ENCODE assay signal across 9 mouse cellular contexts in the genomic region with DNA sequence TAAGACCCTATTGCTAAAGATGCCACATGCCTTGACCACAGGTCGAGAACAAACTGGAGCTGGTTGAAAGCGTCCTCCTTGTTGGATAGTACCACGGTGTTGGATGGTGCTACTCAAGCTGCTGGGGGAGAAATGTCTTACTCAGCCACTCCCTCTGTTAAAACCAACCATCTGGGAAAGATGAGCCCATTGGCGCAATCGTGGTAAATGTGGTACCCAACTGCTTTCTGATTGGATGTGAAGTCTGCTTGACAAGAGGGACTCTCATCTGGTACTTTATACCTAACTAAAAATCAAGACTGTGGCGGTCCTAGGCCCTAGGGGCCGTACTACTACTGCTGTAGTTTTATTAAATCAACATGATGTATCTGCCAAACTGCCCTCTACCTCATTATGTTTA. TPM values are rescaled to one million over a fixed set of nuclear protein-coding genes. Genes with fewer than 3 reads are reported as not detected.
DNase-seq lines count a peak whose midpoint lies in the region; ATAC-seq and TF ChIP-seq lines count a peak whose summit lies in the region.
"Had no signal": no experiment of that assay in that cellular context is flagged by ENCODE, and none has a peak within 500 bp of the region (broad histone marks: within the 10 kb centered on the region; RNA-seq: fewer than 3 reads in every experiment).

No protein-coding gene starts in this region.

- H3K4me1 ChIP-seq in heart, embryonic 13.5 days = peaks cover 21% of the 10 kb centered on the region
- H3K4me1 ChIP-seq in CH12.LX (ENCODE audit: control insufficient read depth in 1 of 2, insufficient read depth in 2 of 2) = peaks cover 8 to 40% of the 10 kb centered on the region in 2 experiments
- H3K4me1 ChIP-seq in forebrain, embryonic 14.5 days (ENCODE audit: control insufficient read depth, insufficient read depth, low read length) = peaks cover 11% of the 10 kb centered on the region
- peaks cover 19% of the 10 kb centered on the region for H3K4me1 ChIP-seq in liver, postnatal 0 days (ENCODE audit: insufficient read depth)

- no peak overlapping the region for H3K27ac ChIP-seq in heart, embryonic 13.5 days (replicated peaks)
- H3K27ac ChIP-seq in CH12.LX (ENCODE audit: insufficient read depth, low read depth) = no peak overlapping the region
- no peak overlapping the region for H3K27ac ChIP-seq in forebrain, embryonic 14.5 days (ENCODE audit: low read depth, low read length)
- peak overlapping the region; percentile 88 for H3K27ac ChIP-seq in liver, postnatal 0 days (ENCODE audit: low read depth)

- in situ Hi-C loops in CH12.LX (cut with MboI; ENCODE audit: low pct_ligation_motif_present, low pct_unique_long_range_greater_than_20kb, low sequenced_read_pairs) = no loop called here

- no peak for TF ChIP-seq POLR2A in CH12.LX (IDR thresholded peaks at IDR 0.05; ENCODE audit: low read depth, low read length)

- H3K36me3 ChIP-seq in heart, embryonic 13.5 days = peaks cover 20% of the 10 kb centered on the region
- H3K36me3 ChIP-seq in CH12.LX (replicated peaks in 1 of 2; ENCODE audit: control insufficient read depth in 1 of 2, insufficient read depth in 1 of 2, low read length in 1 of 2) = peaks cover 14 to 47% of the 10 kb centered on the region in 2 experiments
- H3K36me3 ChIP-seq in forebrain, embryonic 14.5 days (ENCODE audit: control insufficient read depth, insufficient read depth, low read length) = peaks cover 11% of the 10 kb centered on the region; the same call in 1 of the 2 replicates
- peaks cover 9% of the 10 kb centered on the region for H3K36me3 ChIP-seq in liver, postnatal 0 days (replicated peaks; ENCODE audit: insufficient read depth, low read length)

- TF ChIP-seq RAD21 in CH12.LX (IDR thresholded peaks at IDR 0.05; ENCODE audit: low read depth, low read length) = no peak

- DNase-seq in heart, adult 9 months (ENCODE audit: low spot score in 2 of 2) = no peak
- DNase-seq in CH12.LX (ENCODE audit: extremely low read depth) = peak; percentile 60
- no peak for DNase-seq in forebrain, embryonic 14.5 days (ENCODE audit: low spot score)
- DNase-seq in liver, postnatal 0 days = no peak
- DNase-seq in layer of hippocampus, adult 11-12 months (ENCODE audit: low spot score) = no peak
- DNase-seq in cerebellum, adult 18-20 months = no peak
- no peak for DNase-seq in cerebellum, postnatal 25 days

- no peak for TF ChIP-seq CTCF in CH12.LX (conservative IDR thresholded peaks at IDR 0.05 in 1 of 2, IDR thresholded peaks at IDR 0.05 in 1 of 2; ENCODE audit: low read depth in 2 of 2, low read length in 2 of 2)
- TF ChIP-seq CTCF in liver, postnatal 0 days (IDR thresholded peaks at IDR 0.05; ENCODE audit: low read depth) = no peak

- WGBS in heart, embryonic 13.5 days = 75% methylated on average over 7 of the region's 7 CpGs
- 85% methylated on average over 7 of the region's 7 CpGs for WGBS in forebrain, embryonic 14.5 days
- WGBS in liver, postnatal 0 days (ENCODE audit: insufficient replicate concordance) = 76% methylated on average over 7 of the region's 7 CpGs

- peaks cover 25% of the 10 kb centered on the region for H3K79me2 ChIP-seq in CH12.LX (replicated peaks; ENCODE audit: control insufficient read depth, extremely low read depth, insufficient read depth, poor library complexity, severe bottlenecking)

- ATAC-seq in heart, embryonic 13.5 days (ENCODE audit: extremely low read depth, insufficient number of reproducible peaks, low FRiP score, low TSS enrichment) = no peak
- no peak for ATAC-seq in forebrain, embryonic 14.5 days
- ATAC-seq in liver, postnatal 0 days = no peak

- TF ChIP-seq EP300 in CH12.LX (IDR thresholded peaks at IDR 0.05; ENCODE audit: low read length) = no peak
- TF ChIP-seq EP300 in liver, postnatal 0 days (IDR thresholded peaks at IDR 0.05; ENCODE audit: low read depth) = no peak

- H3K4me2 ChIP-seq in heart, embryonic 13.5 days = peak overlapping the region; percentile 74
- H3K4me2 ChIP-seq in CH12.LX (ENCODE audit: insufficient read depth, low read depth, poor library complexity, severe bottlenecking) = peak overlapping the region; percentile 72
- H3K4me2 ChIP-seq in forebrain, embryonic 14.5 days (ENCODE audit: low read length) = peak overlapping the region; percentile 72
- peak overlapping the region; percentile 78 for H3K4me2 ChIP-seq in liver, postnatal 0 days (ENCODE audit: low read depth, low read length)

- no peaks in the 10 kb centered on the region for H3K9me3 ChIP-seq in heart, embryonic 13.5 days
- no peaks in the 10 kb centered on the region for H3K9me3 ChIP-seq in CH12.LX (replicated peaks; ENCODE audit: low read length)
- H3K9me3 ChIP-seq in forebrain, embryonic 14.5 days (replicated peaks; ENCODE audit: control insufficient read depth, low read length) = no peaks in the 10 kb centered on the region
- H3K9me3 ChIP-seq in liver, postnatal 0 days (ENCODE audit: low read length) = no peaks in the 10 kb centered on the region

- peak overlapping the region; percentile 81 for H3K9ac ChIP-seq in heart, embryonic 13.5 days
- peak overlapping the region; percentile 80 for H3K9ac ChIP-seq in CH12.LX (ENCODE audit: insufficient read depth, low read depth)
- H3K9ac ChIP-seq in forebrain, embryonic 14.5 days (ENCODE audit: low read length) = no peak overlapping the region
- peak overlapping the region; percentile 76 for H3K9ac ChIP-seq in liver, postnatal 0 days (replicated peaks)

- H3K4me3 ChIP-seq in heart, embryonic 13.5 days = peak overlapping the region; percentile 69
- peak overlapping the region; percentile 68 to 91 (median 78) for H3K4me3 ChIP-seq in CH12.LX (replicated peaks in 1 of 3; ENCODE audit: low read depth in 2 of 3, low read length in 2 of 3, poor library complexity in 1 of 3)
- peak overlapping the region; percentile 67; the same call in 1 of the 2 replicates for H3K4me3 ChIP-seq in forebrain, embryonic 14.5 days (ENCODE audit: low read depth, low read length)
- H3K4me3 ChIP-seq in liver, postnatal 0 days (ENCODE audit: low read depth, low read length) = peak overlapping the region; percentile 80

- H3K27me3 ChIP-seq in heart, embryonic 13.5 days (replicated peaks) = no peaks in the 10 kb centered on the region
- no peaks in the 10 kb centered on the region for H3K27me3 ChIP-seq in CH12.LX (replicated peaks)
- no peaks in the 10 kb centered on the region for H3K27me3 ChIP-seq in forebrain, embryonic 14.5 days (replicated peaks; ENCODE audit: control insufficient read depth, insufficient read depth, low read length)
- H3K27me3 ChIP-seq in liver, postnatal 0 days (ENCODE audit: insufficient read depth, low read length) = no peaks in the 10 kb centered on the region

- dilution Hi-C loops in CH12.LX (cut with MboI; ENCODE audit: extremely low pct_ligation_motif_present, extremely low pct_unique_long_range_greater_than_20kb, low sequenced_read_pairs) = no loop called here

TF ChIP-seq in CH12.LX, 34 proteins besides CTCF, POLR2A, EP300 and RAD21:
- TF ChIP-seq RCOR1 (conservative IDR thresholded peaks at IDR 0.05; ENCODE audit: low read depth, low read length) = no peak
- no peak for TF ChIP-seq NRF1 (IDR thresholded peaks at IDR 0.05; ENCODE audit: low read depth, low read length)
- no peak for TF ChIP-seq MXI1 (IDR thresholded peaks at IDR 0.05; ENCODE audit: low read depth, low read length)
- no peak for TF ChIP-seq PAX5 (IDR thresholded peaks at IDR 0.05; ENCODE audit: low read length)
- TF ChIP-seq SIN3A (IDR thresholded peaks at IDR 0.05; ENCODE audit: low read length) = no peak
- no peak for TF ChIP-seq TBP (conservative IDR thresholded peaks at IDR 0.05; ENCODE audit: low read depth, low read length)

RNA-seq across cellular contexts. Expression of a gene that starts 1.0 kb away (rescaled TPM):
- polyA plus RNA-seq in heart, embryonic 13.5 days (2015; fragmentation: Nextera tagmentation; extraction: Ambion mirVana) = 9.8 and 11.5 TPM in 2 replicates
- 13.3 and 15.9 TPM in 2 replicates for total RNA-seq in CH12.LX (2012; rRNA removed)
- 28.1 and 31.3 TPM in 2 replicates for total RNA-seq in CH12.LX (2014; rRNA removed)
- polyA plus RNA-seq in CH12.LX (2012; ENCODE audit: insufficient read length, low read depth) = 19.9 and 20.1 TPM in 2 replicates
- 15.3 and 17.4 TPM in 2 replicates for polyA plus RNA-seq in forebrain, embryonic 14.5 days (2014; fragmentation: Nextera tagmentation; extraction: Ambion mirVana)
- polyA plus RNA-seq in liver, postnatal 0 days (2015; fragmentation: Nextera tagmentation; extraction: Ambion mirVana) = 11.3 and 12.9 TPM in 2 replicates

RNA-seq across cellular contexts. Expression of a gene that starts 1.1 kb away (rescaled TPM):
- polyA plus RNA-seq in heart, embryonic 13.5 days (2015; fragmentation: Nextera tagmentation; extraction: Ambion mirVana) = 267 and 281 TPM in 2 replicates
- 107 and 134 TPM in 2 replicates for total RNA-seq in CH12.LX (2012; rRNA removed)
- 242 and 267 TPM in 2 replicates for total RNA-seq in CH12.LX (2014; rRNA removed)
- polyA plus RNA-seq in CH12.LX (2012; ENCODE audit: insufficient read length, low read depth) = 118 and 141 TPM in 2 replicates
- 256 and 324 TPM in 2 replicates for polyA plus RNA-seq in forebrain, embryonic 14.5 days (2014; fragmentation: Nextera tagmentation; extraction: Ambion mirVana)
- polyA plus RNA-seq in liver, postnatal 0 days (2015; fragmentation: Nextera tagmentation; extraction: Ambion mirVana) = 180 and 185 TPM in 2 replicates

RNA-seq across cellular contexts. Expression of a gene that starts 17.7 kb away (rescaled TPM):
- 7.1 and 8.2 TPM in 2 replicates for polyA plus RNA-seq in heart, embryonic 13.5 days (2015; fragmentation: Nextera tagmentation; extraction: Ambion mirVana)
- total RNA-seq in CH12.LX (2012; rRNA removed) = 7.9 and 8.6 TPM in 2 replicates
- total RNA-seq in CH12.LX (2014; rRNA removed) = 12.4 and 13.2 TPM in 2 replicates
- polyA plus RNA-seq in CH12.LX (2012; ENCODE audit: insufficient read length, low read depth) = 7.5 and 8.1 TPM in 2 replicates
- 8.8 and 9.0 TPM in 2 replicates for polyA plus RNA-seq in forebrain, embryonic 14.5 days (2014; fragmentation: Nextera tagmentation; extraction: Ambion mirVana)
- 4.9 and 5.7 TPM in 2 replicates for polyA plus RNA-seq in liver, postnatal 0 days (2015; fragmentation: Nextera tagmentation; extraction: Ambion mirVana)

RNA-seq across cellular contexts. Expression of a gene that starts 23.0 kb away (rescaled TPM):
- polyA plus RNA-seq in heart, embryonic 13.5 days (2015; fragmentation: Nextera tagmentation; extraction: Ambion mirVana) = 3.6 and 3.8 TPM in 2 replicates
- 0.29 and 0.47 TPM in 2 replicates for total RNA-seq in CH12.LX (2012; rRNA removed)
- 0.55 and 0.70 TPM in 2 replicates for total RNA-seq in CH12.LX (2014; rRNA removed)
- 0.57 and 0.75 TPM in 2 replicates for polyA plus RNA-seq in CH12.LX (2012; ENCODE audit: insufficient read length, low read depth)
- polyA plus RNA-seq in forebrain, embryonic 14.5 days (2014; fragmentation: Nextera tagmentation; extraction: Ambion mirVana) = 13.8 and 16.9 TPM in 2 replicates
- 1.0 and 1.1 TPM in 2 replicates for polyA plus RNA-seq in liver, postnatal 0 days (2015; fragmentation: Nextera tagmentation; extraction: Ambion mirVana)

RNA-seq across cellular contexts. Expression of a gene that starts 27.1 kb away (rescaled TPM):
- not detected in 2 replicates for polyA plus RNA-seq in heart, embryonic 13.5 days (2015; fragmentation: Nextera tagmentation; extraction: Ambion mirVana)
- total RNA-seq in CH12.LX (2012; rRNA removed) (not detected in 2 replicates), CH12.LX (2014; rRNA removed) (not detected in 2 replicates)
- polyA plus RNA-seq in CH12.LX (2012; ENCODE audit: insufficient read length, low read depth) = not detected in 2 replicates
- polyA plus RNA-seq in forebrain, embryonic 14.5 days (2014; fragmentation: Nextera tagmentation; extraction: Ambion mirVana) = not detected in 2 replicates
- polyA plus RNA-seq in liver, postnatal 0 days (2015; fragmentation: Nextera tagmentation; extraction: Ambion mirVana) = not detected in 2 replicates
- polyA plus RNA-seq: inflammation-experienced regulatory T-cells, adult 6 months had no signal
